Mouse (Mus musculus) spleen, adult 2 months (tissue): ENCODE data around the gene Fgf12.

Experiments used
- CTCF ChIP-seq: fragments of 200-500 bp; IDR thresholded peaks from 2 replicates; pipeline ENCODE4 v1.5.1; 2011; ENCODE audit warnings: mild to moderate bottlenecking, inconsistent platforms; ENCODE audit not compliant: insufficient read depth, insufficient read length, insufficient replicate concordance; ENCODE audit errors: extremely low read depth
- POLR2A ChIP-seq: fragments of 200-500 bp; IDR thresholded peaks from 2 replicates; pipeline ENCODE4 v1.6.1; 2011; ENCODE audit warnings: low read depth, low read length, inconsistent platforms

- no peak for TF ChIP-seq CTCF
- TF ChIP-seq POLR2A = no peak
Observed at GRCm38 (mm10) chr16:28350624-28351023, 402.2 kb downstream of the Fgf12 start.
